Mouse (Mus musculus): ENCODE data around the gene Tmsb15b2. TPM values are rescaled to one million over a fixed set of nuclear protein-coding genes. Genes with fewer than 3 reads are reported as not detected.

The Tmsb15b2 gene
- 65.0 TPM for polyA plus RNA-seq (2017; shearing (Covaris generic))

GRCm38 (mm10) chrX:136975397-136975796 lies at the start of gene Tmsb15b2:
Gene Tmsb15b2 (minus strand): TSS chrX:136975497.

GRCm38 (mm10) chrX:136992978-136993547 lies 17.8 kb upstream of the Tmsb15b2 start, which contains the start of gene Zcchc18:
Gene Zcchc18 (plus strand): TSS chrX:136993155.

GRCm38 (mm10) chrX:136976424-136977084 lies 1.3 kb upstream of the Tmsb15b2 start, which contains the start of the genes Tmsb15l and Tmsb15b1:
Gene Tmsb15l (minus strand): TSS chrX:136976869.
Gene Tmsb15b1 (minus strand): TSS chrX:136976874.

GRCm38 (mm10) chrX:136927031-136927430 lies 48.3 kb downstream of the Tmsb15b2 start, which contains the start of gene H2bfm:
Gene H2bfm (plus strand): TSS chrX:136927325.

Other genes starting within 250 kb of the Tmsb15b2 start
- gene Morf4l2, start 231.8 kb downstream of the Tmsb15b2 start, polyA plus RNA-seq (2017; shearing (Covaris generic)): 105 TPM
- 0.15 TPM for gene Glra4, start 195.4 kb downstream of the Tmsb15b2 start, polyA plus RNA-seq (2017; shearing (Covaris generic))
- 1.5 TPM for gene Plp1, start 152.8 kb downstream of the Tmsb15b2 start, polyA plus RNA-seq (2017; shearing (Covaris generic))
- gene Rab9b, start 106.7 kb downstream of the Tmsb15b2 start, polyA plus RNA-seq (2017; shearing (Covaris generic)): not detected
- not detected for gene H2bfm, start 48.2 kb downstream of the Tmsb15b2 start, polyA plus RNA-seq (2017; shearing (Covaris generic))
- 3.2 TPM for gene Tmsb15l, start 1.4 kb upstream of the Tmsb15b2 start, polyA plus RNA-seq (2017; shearing (Covaris generic))
- 28.5 TPM for gene Tmsb15b1, start 1.4 kb upstream of the Tmsb15b2 start, polyA plus RNA-seq (2017; shearing (Covaris generic))
- gene Zcchc18, start 17.7 kb upstream of the Tmsb15b2 start, polyA plus RNA-seq (2017; shearing (Covaris generic)): 48.2 TPM
- 14.9 TPM for gene Slc25a53, start 62.8 kb upstream of the Tmsb15b2 start, polyA plus RNA-seq (2017; shearing (Covaris generic))
- 4.7 TPM for gene Fam199x, start 74.1 kb upstream of the Tmsb15b2 start, polyA plus RNA-seq (2017; shearing (Covaris generic))
- gene Esx1, start 146.6 kb upstream of the Tmsb15b2 start, polyA plus RNA-seq (2017; shearing (Covaris generic)): not detected

All from activated CD4-positive, CD25-positive, alpha-beta regulatory T cell, adult 9 weeks (primary cell).